Mouse (Mus musculus) embryo, embryonic 10.5 days (tissue): Measurements from ENCODE around the gene Kremen1.

ENCODE experiments used
- DNase-seq: peaks from one replicate; pipeline ENCODE4 v3.0.0-alpha.2; 2015; ENCODE audit warnings: low spot score

The Kremen1 gene

GRCm38 (mm10) chr11:5215401-5216187 lies 45.8 kb downstream of the Kremen1 start:
- DNase-seq, result no peak

- DNase-seq, result no peak
Observed at GRCm38 (mm10) chr11:5214483-5215040, 46.8 kb downstream of the Kremen1 start.

- no peak for DNase-seq
Observed at GRCm38 (mm10) chr11:5203054-5203453, 58.3 kb downstream of the Kremen1 start.

- DNase-seq, result no peak
Observed at GRCm38 (mm10) chr11:5201799-5202680, 59.3 kb downstream of the Kremen1 start.

- no peak for DNase-seq
Observed at GRCm38 (mm10) chr11:5199879-5200278, 61.5 kb downstream of the Kremen1 start.

GRCm38 (mm10) chr11:5197068-5197467 lies 64.3 kb downstream of the Kremen1 start:
- no peak for DNase-seq

- no peak for DNase-seq
Observed at GRCm38 (mm10) chr11:5196583-5196982, 64.8 kb downstream of the Kremen1 start.

- DNase-seq, result no peak
Observed at GRCm38 (mm10) chr11:5193576-5193881, 67.8 kb downstream of the Kremen1 start.

- no peak for DNase-seq
Observed at GRCm38 (mm10) chr11:5192840-5193575, 68.3 kb downstream of the Kremen1 start.

- no peak for DNase-seq
Observed at GRCm38 (mm10) chr11:5192084-5192516, 69.3 kb downstream of the Kremen1 start.

GRCm38 (mm10) chr11:5189239-5189933 lies 72.0 kb downstream of the Kremen1 start:
- peak; percentile 44 for DNase-seq

GRCm38 (mm10) chr11:5188170-5188569 lies 73.2 kb downstream of the Kremen1 start:
- DNase-seq, result no peak

- no peak for DNase-seq
Observed at GRCm38 (mm10) chr11:5184832-5185231, 76.5 kb downstream of the Kremen1 start.

- no peak for DNase-seq
Observed at GRCm38 (mm10) chr11:5184250-5184649, 77.1 kb downstream of the Kremen1 start.

- no peak for DNase-seq
Observed at GRCm38 (mm10) chr11:5182870-5183269, 78.5 kb downstream of the Kremen1 start.

- DNase-seq, result peak; percentile 87
Observed at GRCm38 (mm10) chr11:5181850-5182404, 79.4 kb downstream of the Kremen1 start.

GRCm38 (mm10) chr11:5179391-5179790 lies 82.0 kb downstream of the Kremen1 start:
- no peak for DNase-seq

- DNase-seq, result no peak
Observed at GRCm38 (mm10) chr11:5177171-5177570, 84.2 kb downstream of the Kremen1 start.

GRCm38 (mm10) chr11:5176685-5177084 lies 84.7 kb downstream of the Kremen1 start:
- DNase-seq, result no peak

GRCm38 (mm10) chr11:5175866-5176265 lies 85.5 kb downstream of the Kremen1 start:
- DNase-seq, result no peak

GRCm38 (mm10) chr11:5175141-5175540 lies 86.2 kb downstream of the Kremen1 start:
- DNase-seq, result no peak
